Mouse (Mus musculus) myocyte (in vitro differentiated cells): ENCODE measurements around the gene B3gnt3. TPM values are rescaled to one million over a fixed set of nuclear protein-coding genes. Genes with fewer than 3 reads are reported as not detected.

ENCODE experiments used
- H3K27me3 ChIP-seq: one replicate; pipeline ENCODE4 v1.6.1; 2011; ENCODE audit not compliant: control insufficient read depth, insufficient read depth, insufficient read length
- H3K36me3 ChIP-seq: one replicate; pipeline ENCODE4 v1.6.1; 2011; ENCODE audit not compliant: control insufficient read depth, insufficient read depth
- H3K4me2 ChIP-seq: one replicate; pipeline ENCODE4 v1.6.1; 2011; ENCODE audit warnings: low read depth, control low read depth
- H3K4me3 ChIP-seq: one replicate; pipeline ENCODE4 v1.5.1; 2011; ENCODE audit warnings: mild to moderate bottlenecking, control low read depth, moderate library complexity
- H3K79me2 ChIP-seq: one replicate; pipeline ENCODE4 v1.6.1; 2011; ENCODE audit not compliant: control insufficient read depth, insufficient read depth
- H3ac ChIP-seq: one replicate; pipeline ENCODE4 v1.6.1; 2011; ENCODE audit not compliant: control insufficient read depth, insufficient read length
- CEBPB ChIP-seq: IDR thresholded peaks from 2 replicates; pipeline ENCODE4 v1.6.1; 2011; ENCODE audit warnings: mild to moderate bottlenecking, moderate library complexity; ENCODE audit not compliant: poor library complexity, insufficient read depth, severe bottlenecking
- E2F4 ChIP-seq: IDR thresholded peaks from one replicate; pipeline ENCODE4 v1.6.1; 2011; ENCODE audit warnings: mild to moderate bottlenecking, control low read depth, moderate library complexity; ENCODE audit not compliant: insufficient read depth
- MAX ChIP-seq: IDR thresholded peaks from one replicate; pipeline ENCODE4 v1.6.1; 2011; ENCODE audit warnings: low read depth, mild to moderate bottlenecking, control low read depth
- MYOD1 ChIP-seq, 3 experiments: IDR thresholded peaks; one replicate each; pipeline ENCODE4 v1.6.1; 2011; ENCODE audit warnings: control low read depth in 2 of 3, low read depth in 2 of 3, mild to moderate bottlenecking in 2 of 3, moderate library complexity in 1 of 3; ENCODE audit not compliant: insufficient read length in 2 of 3, control insufficient read depth in 1 of 3
- MYOG ChIP-seq, 3 experiments: IDR thresholded peaks; one replicate each; pipeline ENCODE4 v1.6.1; 2011; ENCODE audit warnings: control low read depth in 2 of 3, low read depth in 2 of 3, mild to moderate bottlenecking in 2 of 3; ENCODE audit not compliant: insufficient read length in 2 of 3, control insufficient read depth in 1 of 3, insufficient read depth in 1 of 3
- POLR2A ChIP-seq: IDR thresholded peaks from one replicate; pipeline ENCODE4 v1.6.1; 2011; ENCODE audit warnings: low read depth, mild to moderate bottlenecking, control low read depth, moderate library complexity; ENCODE audit not compliant: insufficient read length
- POLR2AphosphoS2 ChIP-seq: IDR thresholded peaks from one replicate; pipeline ENCODE4 v1.6.1; 2011; ENCODE audit warnings: low read depth, control low read depth; ENCODE audit not compliant: insufficient read length
- REST ChIP-seq: IDR thresholded peaks from one replicate; pipeline ENCODE4 v1.6.1; 2011; ENCODE audit warnings: mild to moderate bottlenecking, control low read depth, moderate library complexity; ENCODE audit not compliant: insufficient read depth, insufficient read length
- SRF ChIP-seq: IDR thresholded peaks from one replicate; pipeline ENCODE4 v1.6.1; 2011; ENCODE audit warnings: low read depth; ENCODE audit not compliant: control insufficient read depth, insufficient read length
- TCF12 ChIP-seq: IDR thresholded peaks from one replicate; pipeline ENCODE4 v1.6.1; 2011; ENCODE audit warnings: mild to moderate bottlenecking, control low read depth; ENCODE audit not compliant: poor library complexity, insufficient read depth, severe bottlenecking
- TCF3 ChIP-seq: IDR thresholded peaks from one replicate; pipeline ENCODE4 v1.6.1; 2011; ENCODE audit warnings: low read depth, control low read depth; ENCODE audit not compliant: insufficient read length
- USF1 ChIP-seq: IDR thresholded peaks from one replicate; pipeline ENCODE4 v1.6.1; 2011; ENCODE audit warnings: low read depth, mild to moderate bottlenecking, control low read depth, moderate library complexity
- polyA plus RNA-seq: library from polyadenylated mRNA; unstranded; fragments of >200 nt; fragmentation: generic; extraction: Trizol; gene quantifications from one replicate; pipeline ENCODE4 v1.2.1, GENCODE M21; 2012; ENCODE audit warnings: missing spikeins

B3gnt3 gene
- polyA plus RNA-seq, 1 experiment = 0.01 TPM

DNA sequence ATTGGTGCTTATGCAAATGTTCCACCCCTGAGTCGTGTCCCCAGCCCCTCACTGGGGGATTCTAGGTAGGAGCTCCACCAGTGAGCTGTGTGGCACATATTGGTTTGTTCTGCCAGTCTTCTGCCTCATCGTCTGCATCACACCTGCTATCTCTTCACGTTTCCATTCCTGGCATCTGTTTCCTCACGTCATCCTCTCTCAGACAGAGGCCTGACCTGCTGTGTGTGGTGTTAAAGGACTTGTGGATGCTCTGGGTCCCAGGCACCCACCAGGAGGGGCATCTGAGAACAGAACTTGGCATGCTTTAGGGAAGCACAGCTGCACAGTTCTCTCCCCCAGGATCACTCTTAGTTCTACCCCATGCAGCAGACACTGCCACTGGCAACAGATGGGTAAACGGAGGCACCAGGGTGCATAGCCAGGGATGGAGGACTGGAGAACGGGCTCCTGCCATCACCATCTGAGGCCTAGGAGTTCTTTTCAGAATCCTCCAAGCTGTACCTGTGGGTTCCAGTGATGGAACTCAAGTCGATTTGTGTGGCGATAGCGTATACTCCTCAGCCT lies 26.1 kb downstream of the B3gnt3 start:
- H3K79me2 ChIP-seq = no peaks in the 10 kb centered on the region
- H3K36me3 ChIP-seq = no peaks in the 10 kb centered on the region
- no peaks in the 10 kb centered on the region for H3K27me3 ChIP-seq
- no peak for TF ChIP-seq E2F4
- no peak for TF ChIP-seq POLR2AphosphoS2
- no peak for TF ChIP-seq POLR2A
- no peak for TF ChIP-seq TCF3
- no peak for TF ChIP-seq SRF
- no peak for TF ChIP-seq MYOD1 (IDR thresholded peaks at IDR 0.05; ENCODE audit: control insufficient read depth in 1 of 3, insufficient read length in 2 of 3, low read depth in 2 of 3)
- TF ChIP-seq MAX = no peak
- TF ChIP-seq TCF12 = no peak
- TF ChIP-seq MYOG (IDR thresholded peaks at IDR 0.05; ENCODE audit: control insufficient read depth in 1 of 3, insufficient read depth in 1 of 3, insufficient read length in 2 of 3, low read depth in 2 of 3) = no peak
- TF ChIP-seq REST = no peak
- no peak for TF ChIP-seq USF1
- peak overlapping the region; percentile 66 for H3K4me2 ChIP-seq
- H3ac ChIP-seq = peak overlapping the region; percentile 68
- H3K4me3 ChIP-seq = peak overlapping the region; percentile 31

DNA sequence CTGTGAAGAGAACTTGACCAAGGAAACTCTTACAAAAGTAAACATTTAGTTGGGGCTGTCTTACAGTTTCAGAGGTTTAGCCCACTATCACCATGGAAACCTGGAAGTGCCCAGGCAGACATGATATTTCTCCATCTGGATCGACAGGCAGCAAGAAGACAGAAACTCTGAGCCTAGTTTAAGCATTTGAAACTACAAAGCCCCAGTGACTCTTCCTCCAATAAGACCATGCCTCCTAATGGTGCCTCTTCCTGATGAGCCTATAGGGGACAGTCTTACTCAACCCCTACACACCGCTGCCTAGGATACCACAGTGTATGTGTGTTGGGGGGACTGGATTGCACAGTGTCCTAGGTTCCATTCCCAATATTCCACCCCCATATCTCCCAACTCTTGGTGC lies 27.5 kb downstream of the B3gnt3 start:
- Histone ChIP-seq H3K27me3 (no peaks in the 10 kb centered on the region), H3K4me3 (no peak overlapping the region)

DNA sequence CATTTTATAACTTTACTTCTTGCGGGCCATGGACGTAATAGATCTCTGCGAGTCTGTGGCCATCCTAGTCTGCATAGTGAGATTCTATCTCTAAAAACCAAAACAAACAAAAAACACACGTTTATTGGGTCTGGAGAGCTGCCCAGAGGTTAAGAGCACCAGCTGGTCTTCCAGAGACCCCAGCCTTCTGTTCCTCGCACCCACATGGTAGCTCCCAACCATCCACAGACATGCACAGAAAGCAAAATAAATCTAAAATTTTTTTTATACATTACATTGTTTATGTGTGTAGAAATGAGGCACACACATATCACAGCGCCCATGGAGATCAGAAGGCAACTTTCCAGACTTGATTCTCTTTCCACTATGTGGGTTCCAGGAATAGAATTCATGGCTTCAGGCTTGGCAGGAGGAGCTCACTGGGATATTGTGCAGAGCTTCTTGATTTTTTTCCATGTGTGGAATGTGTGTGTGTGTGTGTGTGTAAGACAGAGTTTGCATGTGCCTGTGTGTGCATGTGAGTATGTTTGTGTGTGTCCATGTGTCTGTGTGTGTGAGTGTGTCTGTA lies 29.3 kb downstream of the B3gnt3 start:
- Histone ChIP-seq H3K4me3 (peak overlapping the region; percentile 44), H3ac (no peak overlapping the region), H3K79me2 (no peaks in the 10 kb centered on the region), H3K36me3 (no peaks in the 10 kb centered on the region), H3K27me3 (no peaks in the 10 kb centered on the region), H3K4me2 (peak overlapping the region; percentile 85)
- TF ChIP-seq TCF3 (no peak), MAX (no peak)

More for the DNA sequence above, 27.5 kb downstream of the B3gnt3 start:
- Histone ChIP-seq H3K4me2 (no peak overlapping the region), H3K36me3 (no peaks in the 10 kb centered on the region), H3K79me2 (no peaks in the 10 kb centered on the region), H3ac (no peak overlapping the region)
- TF ChIP-seq CEBPB = no peak
- TF ChIP-seq MYOD1 (IDR thresholded peaks at IDR 0.05; ENCODE audit: control insufficient read depth in 1 of 3, insufficient read length in 2 of 3, low read depth in 2 of 3) = no peak
- TF ChIP-seq MAX = no peak
- TF ChIP-seq E2F4 = no peak
- no peak for TF ChIP-seq POLR2AphosphoS2
- TF ChIP-seq MYOG (IDR thresholded peaks at IDR 0.05; ENCODE audit: control insufficient read depth in 1 of 3, insufficient read depth in 1 of 3, insufficient read length in 2 of 3, low read depth in 2 of 3) = no peak
- TF ChIP-seq TCF12 = no peak
- no peak for TF ChIP-seq POLR2A
- no peak for TF ChIP-seq SRF
- TF ChIP-seq USF1 = no peak
- no peak for TF ChIP-seq TCF3
- TF ChIP-seq REST = no peak

DNA sequence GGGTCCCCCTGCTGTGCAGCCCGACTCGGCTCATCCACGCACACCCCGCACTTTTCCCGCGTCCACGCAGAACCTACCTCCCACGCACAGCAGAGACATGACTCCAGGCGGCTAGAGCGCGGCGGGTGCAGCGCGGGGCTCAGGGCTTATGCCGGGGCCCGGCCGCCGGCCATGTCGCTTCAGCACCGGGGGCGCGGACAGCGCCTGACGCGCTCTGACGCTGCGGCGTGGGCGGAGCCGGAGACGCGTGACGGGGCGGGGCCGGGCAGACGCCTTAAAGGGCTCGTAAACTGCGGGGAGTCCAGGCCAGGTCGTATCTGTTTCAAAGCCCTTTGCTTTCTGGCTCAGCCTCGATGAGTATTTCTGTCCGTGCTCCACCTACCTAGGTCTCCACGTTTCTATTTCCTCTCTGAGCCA lies 30.0 kb downstream of the B3gnt3 start, which contains the start of gene Unc13a:
Gene Unc13a, minus strand, starts transcription at position 209 of the 417 bp plus-strand sequence.
- Histone ChIP-seq H3ac (no peak within 1 kb of the TSS), H3K36me3 (no peaks in the 10 kb centered on the region), H3K27me3 (no peaks in the 10 kb centered on the region), H3K79me2 (no peaks in the 10 kb centered on the region), H3K4me2 (peak within 1 kb of the TSS; percentile 85), H3K4me3 (peak within 1 kb of the TSS; percentile 44)
- TF ChIP-seq TCF3 (peak; percentile 6), MYOD1 (IDR thresholded peaks at IDR 0.05; ENCODE audit: control insufficient read depth in 1 of 3, insufficient read length in 2 of 3, low read depth in 2 of 3) (no peak), SRF (no peak), USF1 (peak; percentile 24), TCF12 (no peak), POLR2AphosphoS2 (no peak), CEBPB (no peak), E2F4 (no peak), MYOG (IDR thresholded peaks at IDR 0.05; ENCODE audit: control insufficient read depth in 1 of 3, insufficient read depth in 1 of 3, insufficient read length in 2 of 3, low read depth in 2 of 3) (peak in 1 of 3 experiments; percentile 27), REST (peak; percentile 85), MAX (no peak), POLR2A (no peak)
